Mouse (Mus musculus): ENCODE measurements around the gene Fbln2. TPM values are rescaled to one million over a fixed set of nuclear protein-coding genes. Genes with fewer than 3 reads are reported as not detected.

Gene Fbln2
- total and polyA plus RNA-seq, 3 experiments, result 55.8 to 117 (median 56.9) TPM

- Histone ChIP-seq H3K36me3 (ENCODE audit: control insufficient read depth, insufficient read depth, low read length) (no peaks in the 10 kb centered on the region), H3K79me2 (replicated peaks; ENCODE audit: control insufficient read depth, insufficient read depth, low read length) (no peaks in the 10 kb centered on the region), H3K4me1 (ENCODE audit: control insufficient read depth, insufficient read depth, low read length) (no peaks in the 10 kb centered on the region), H3K27ac (no peak overlapping the region), H3K27me3 (ENCODE audit: control insufficient read depth, insufficient read depth, low read length) (no peaks in the 10 kb centered on the region), H3K9ac (ENCODE audit: low read depth, low read length) (no peak overlapping the region), H3K4me3 (no peak overlapping the region)
- TF ChIP-seq CTCF (IDR thresholded peaks at IDR 0.05) (no peak), POLR2A (IDR thresholded peaks at IDR 0.05; ENCODE audit: insufficient read depth, low read depth, low read length) (no peak), EP300 (IDR thresholded peaks at IDR 0.05; ENCODE audit: insufficient read depth, low read depth, low read length) (no peak)
- WGBS, result 71% methylated on average over 16 of the region's 16 CpGs
- peak in 1 of 2 experiments; percentile 27 for DNase-seq
- intact Hi-C loops (cut with DNase I), result no loop called here
Measured at GRCm38 (mm10) chr6:91259440-91260120, 47.3 kb downstream of the Fbln2 start.

GRCm38 (mm10) chr6:91260347-91260986 is 48.2 kb downstream of the Fbln2 start:
- DNase-seq, result peak in 1 of 2 experiments; percentile 38
- WGBS, result 77% methylated on average over 8 of the region's 8 CpGs
- intact Hi-C loops (cut with DNase I), result no loop called here
- H3K27me3 ChIP-seq (ENCODE audit: control insufficient read depth, insufficient read depth, low read length), result no peaks in the 10 kb centered on the region
- no peak overlapping the region for H3K9ac ChIP-seq (ENCODE audit: low read depth, low read length)
- H3K79me2 ChIP-seq (replicated peaks; ENCODE audit: control insufficient read depth, insufficient read depth, low read length), result no peaks in the 10 kb centered on the region
- no peaks in the 10 kb centered on the region for H3K36me3 ChIP-seq (ENCODE audit: control insufficient read depth, insufficient read depth, low read length)
- H3K27ac ChIP-seq, result no peak overlapping the region
- no peak overlapping the region for H3K4me3 ChIP-seq
- TF ChIP-seq POLR2A (IDR thresholded peaks at IDR 0.05; ENCODE audit: insufficient read depth, low read depth, low read length) (no peak), CTCF (IDR thresholded peaks at IDR 0.05) (no peak), EP300 (IDR thresholded peaks at IDR 0.05; ENCODE audit: insufficient read depth, low read depth, low read length) (no peak)
- no peaks in the 10 kb centered on the region for H3K4me1 ChIP-seq (ENCODE audit: control insufficient read depth, insufficient read depth, low read length)

GRCm38 (mm10) chr6:91260987-91261367 is 48.7 kb downstream of the Fbln2 start:
- 73% methylated on average over 3 of the region's 3 CpGs for WGBS
- Histone ChIP-seq H3K79me2 (replicated peaks; ENCODE audit: control insufficient read depth, insufficient read depth, low read length) (no peaks in the 10 kb centered on the region), H3K4me1 (ENCODE audit: control insufficient read depth, insufficient read depth, low read length) (no peaks in the 10 kb centered on the region), H3K4me3 (no peak overlapping the region), H3K27me3 (ENCODE audit: control insufficient read depth, insufficient read depth, low read length) (no peaks in the 10 kb centered on the region), H3K9ac (ENCODE audit: low read depth, low read length) (no peak overlapping the region), H3K36me3 (ENCODE audit: control insufficient read depth, insufficient read depth, low read length) (no peaks in the 10 kb centered on the region), H3K27ac (no peak overlapping the region)
- DNase-seq, result no peak
- intact Hi-C loops (cut with DNase I), result no loop called here
- TF ChIP-seq EP300 (IDR thresholded peaks at IDR 0.05; ENCODE audit: insufficient read depth, low read depth, low read length) (no peak), POLR2A (IDR thresholded peaks at IDR 0.05; ENCODE audit: insufficient read depth, low read depth, low read length) (no peak), CTCF (IDR thresholded peaks at IDR 0.05) (no peak)

- Histone ChIP-seq H3K27ac (no peak overlapping the region), H3K79me2 (replicated peaks; ENCODE audit: control insufficient read depth, insufficient read depth, low read length) (no peaks in the 10 kb centered on the region), H3K4me3 (no peak overlapping the region), H3K4me1 (ENCODE audit: control insufficient read depth, insufficient read depth, low read length) (no peaks in the 10 kb centered on the region), H3K9ac (ENCODE audit: low read depth, low read length) (no peak overlapping the region), H3K27me3 (ENCODE audit: control insufficient read depth, insufficient read depth, low read length) (no peaks in the 10 kb centered on the region), H3K36me3 (ENCODE audit: control insufficient read depth, insufficient read depth, low read length) (no peaks in the 10 kb centered on the region)
- intact Hi-C loops (cut with DNase I), result no loop called here
- no peak for DNase-seq
- WGBS, result 92% methylated on average over 12 of the region's 12 CpGs
- TF ChIP-seq CTCF (IDR thresholded peaks at IDR 0.05) (no peak), POLR2A (IDR thresholded peaks at IDR 0.05; ENCODE audit: insufficient read depth, low read depth, low read length) (no peak), EP300 (IDR thresholded peaks at IDR 0.05; ENCODE audit: insufficient read depth, low read depth, low read length) (no peak)
Measured at GRCm38 (mm10) chr6:91265616-91266015, 53.4 kb downstream of the Fbln2 start.

- 69% methylated on average over 1 of the region's 1 CpGs for WGBS
- intact Hi-C loops (cut with DNase I), result no loop called here
Measured at GRCm38 (mm10) chr6:91266647-91267046, 54.4 kb downstream of the Fbln2 start.

GRCm38 (mm10) chr6:91268318-91268717 is 56.1 kb downstream of the Fbln2 start:
- H3K27ac ChIP-seq, result no peak overlapping the region
- H3K36me3 ChIP-seq (ENCODE audit: control insufficient read depth, insufficient read depth, low read length), result no peaks in the 10 kb centered on the region
- TF ChIP-seq EP300 (IDR thresholded peaks at IDR 0.05; ENCODE audit: insufficient read depth, low read depth, low read length), result no peak
- H3K9ac ChIP-seq (ENCODE audit: low read depth, low read length), result no peak overlapping the region
- 75% methylated on average over 9 of the region's 9 CpGs for WGBS
- no peaks in the 10 kb centered on the region for H3K4me1 ChIP-seq (ENCODE audit: control insufficient read depth, insufficient read depth, low read length)
- H3K79me2 ChIP-seq (replicated peaks; ENCODE audit: control insufficient read depth, insufficient read depth, low read length), result no peaks in the 10 kb centered on the region
- H3K27me3 ChIP-seq (ENCODE audit: control insufficient read depth, insufficient read depth, low read length), result no peaks in the 10 kb centered on the region
- no peak overlapping the region for H3K4me3 ChIP-seq
- intact Hi-C loops (cut with DNase I), result no loop called here
- no peak for DNase-seq

More at GRCm38 (mm10) chr6:91266647-91267046, 54.4 kb downstream of the Fbln2 start:
- H3K4me3 ChIP-seq, result no peak overlapping the region
- no peaks in the 10 kb centered on the region for H3K36me3 ChIP-seq (ENCODE audit: control insufficient read depth, insufficient read depth, low read length)
- no peak overlapping the region for H3K9ac ChIP-seq (ENCODE audit: low read depth, low read length)
- no peaks in the 10 kb centered on the region for H3K79me2 ChIP-seq (replicated peaks; ENCODE audit: control insufficient read depth, insufficient read depth, low read length)
- no peak for DNase-seq
- H3K4me1 ChIP-seq (ENCODE audit: control insufficient read depth, insufficient read depth, low read length), result no peaks in the 10 kb centered on the region
- H3K27ac ChIP-seq, result no peak overlapping the region
- TF ChIP-seq EP300 (IDR thresholded peaks at IDR 0.05; ENCODE audit: insufficient read depth, low read depth, low read length) (no peak), CTCF (IDR thresholded peaks at IDR 0.05) (no peak), POLR2A (IDR thresholded peaks at IDR 0.05; ENCODE audit: insufficient read depth, low read depth, low read length) (no peak)
- no peaks in the 10 kb centered on the region for H3K27me3 ChIP-seq (ENCODE audit: control insufficient read depth, insufficient read depth, low read length)

All from heart, adult 2 months (tissue).